Mouse (Mus musculus) bone marrow macrophage, adult 2 months (primary cell): Measurements from ENCODE around the gene Cox8b.

ENCODE experiments used
- CTCF ChIP-seq: IDR thresholded peaks from 2 replicates; pipeline ENCODE4 v1.5.1; 2012; ENCODE audit warnings: low read depth, mild to moderate bottlenecking, low read length, moderate library complexity
- POLR2A ChIP-seq: IDR thresholded peaks from 2 replicates; pipeline ENCODE4 v1.6.1; 2012; ENCODE audit warnings: mild to moderate bottlenecking, low read depth, low read length, borderline replicate concordance

- no peak for TF ChIP-seq CTCF
- no peak for TF ChIP-seq POLR2A
Measured at GRCm38 (mm10) chr7:140894611-140895010, 5.6 kb downstream of the Cox8b start.
